Mouse (Mus musculus) duodenum, adult 2 months (tissue): ENCODE measurements around the gene Sectm1a. TPM values are rescaled to one million over a fixed set of nuclear protein-coding genes. Genes with fewer than 3 reads are reported as not detected.

ENCODE experiments used
- polyA plus RNA-seq: library from polyadenylated mRNA; depleted of rRNA; stranded (reverse); fragments of >200 nt; gene quantifications from 2 replicates; pipeline ENCODE4 v1.2.3, GENCODE M21; 2012; ENCODE audit warnings: low replicate concordance; rRNA removed

Gene Sectm1a
- polyA plus RNA-seq = 3.3 and 8.6 TPM in 2 replicates

DNA sequence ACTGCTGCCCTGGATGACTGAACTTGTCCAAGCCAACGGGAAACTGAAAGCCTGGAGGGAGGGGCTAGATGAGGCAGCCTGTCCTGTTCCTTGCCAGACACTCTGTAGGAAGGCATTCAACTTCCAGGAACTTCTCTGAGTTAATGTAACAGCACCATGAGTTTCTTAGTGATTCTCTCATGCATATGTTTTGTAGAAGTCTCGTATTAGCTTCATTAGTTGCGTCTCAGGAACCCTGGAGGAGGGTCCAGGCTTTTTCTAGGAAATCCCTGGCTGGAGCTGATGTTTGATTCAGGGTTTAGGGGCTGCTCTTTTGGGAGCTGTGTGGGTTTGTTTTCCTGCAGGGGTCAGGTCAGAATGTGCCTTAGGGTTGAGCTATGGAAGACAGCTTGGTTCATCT is at the start of gene Sectm1a:
Gene Sectm1a, minus strand, starts transcription at position 101 of the 400 bp plus-strand sequence.

DNA sequence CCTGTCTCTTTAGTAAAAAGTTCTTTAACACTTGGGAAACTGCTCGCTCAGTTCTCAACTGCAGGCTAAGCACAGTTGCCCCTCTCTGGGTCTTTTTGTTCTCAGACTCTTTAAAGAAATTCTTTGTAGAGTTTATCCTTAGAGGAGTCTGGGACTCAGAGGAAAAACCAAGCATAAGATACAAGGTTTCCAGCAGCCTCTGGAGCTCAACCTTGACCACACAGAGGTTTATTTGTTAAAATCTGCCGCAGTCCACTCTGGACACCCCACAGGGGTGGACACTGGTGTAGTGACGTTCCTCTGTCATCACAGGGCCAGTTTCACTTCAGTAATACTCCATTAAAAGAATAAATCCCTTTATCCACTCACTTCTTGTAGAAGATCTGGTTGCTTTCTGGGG is 37.6 kb upstream of the Sectm1a start, which contains the start of gene Tex19.2:
Gene Tex19.2, minus strand, starts transcription at position 101 of the 400 bp plus-strand sequence.

DNA sequence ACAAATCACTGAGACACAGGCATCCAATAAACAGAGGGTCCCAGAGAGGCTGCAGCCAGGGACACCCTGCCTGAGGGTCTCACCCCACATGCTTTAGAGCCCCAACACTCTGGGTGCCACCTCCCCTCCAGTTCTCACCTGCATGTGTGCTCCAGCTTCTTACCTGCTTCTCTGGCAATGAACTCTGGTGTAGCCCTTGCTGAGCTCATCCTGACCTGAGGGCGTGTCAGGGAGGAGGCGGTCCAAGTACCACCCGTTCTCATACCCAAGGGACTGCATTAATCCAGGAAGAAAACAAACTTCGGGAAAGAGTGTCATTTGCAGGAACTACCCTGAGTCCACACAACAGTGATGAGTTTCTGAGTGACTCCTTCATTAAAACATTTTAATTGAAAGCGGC is 17.6 kb downstream of the Sectm1a start, which contains the start of gene Sectm1b:
Gene Sectm1b, minus strand, starts transcription at position 191 of the 400 bp plus-strand sequence.

GRCm38 (mm10) chr11:121039302-121039701 is 41.7 kb downstream of the Sectm1a start, which contains the start of gene Cd7:
Gene Cd7 (minus strand): TSS chr11:121039418.

Other genes with a start within 250 kb of the Sectm1a start
- gene Ccdc57, start 148.3 kb downstream of the Sectm1a start, polyA plus RNA-seq = 0.43 and 0.86 TPM in 2 replicates
- 35.6 and 82.7 TPM in 2 replicates for gene Slc16a3, start 132.7 kb downstream of the Sectm1a start, polyA plus RNA-seq
- 33.6 and 40.6 TPM in 2 replicates for gene Csnk1d, start 89.9 kb downstream of the Sectm1a start, polyA plus RNA-seq
- gene Cd7, start 41.8 kb downstream of the Sectm1a start, polyA plus RNA-seq = 32.2 and 59.4 TPM in 2 replicates
- 107 and 277 TPM in 2 replicates for gene Sectm1b, start 17.7 kb downstream of the Sectm1a start, polyA plus RNA-seq
- gene Tex19.2, start 37.5 kb upstream of the Sectm1a start, polyA plus RNA-seq = 0.08 and 0.18 TPM in 2 replicates
- gene Tex19.1, start 64.9 kb upstream of the Sectm1a start, polyA plus RNA-seq = not detected in 2 replicates
- not detected in 2 replicates for gene Uts2r, start 79.1 kb upstream of the Sectm1a start, polyA plus RNA-seq
- 21.6 and 29.7 TPM in 2 replicates for gene Hexdc, start 123.2 kb upstream of the Sectm1a start, polyA plus RNA-seq
- 18.2 and 19.4 TPM in 2 replicates for gene Ogfod3, start 123.5 kb upstream of the Sectm1a start, polyA plus RNA-seq
- gene Cybc1, start 148.1 kb upstream of the Sectm1a start, polyA plus RNA-seq = 13.3 and 14.8 TPM in 2 replicates
- gene Narf, start 156.0 kb upstream of the Sectm1a start, polyA plus RNA-seq = 21.3 and 26.4 TPM in 2 replicates
- 15.5 and 25.4 TPM in 2 replicates for gene Foxk2, start 178.8 kb upstream of the Sectm1a start, polyA plus RNA-seq